Mouse (Mus musculus) layer of hippocampus, adult 9-10 months (tissue): Measurements from ENCODE around the gene Cxcl17.
"Not testable (repeated sequence)": the region's sequence is repeated elsewhere in the genome, so short reads cannot be mapped to it uniquely, and the experiment has no call there.

Experiments
- DNase-seq: peaks from one replicate; pipeline ENCODE4 v3.0.0; 2022; ENCODE audit warnings: low spot score

Gene Cxcl17

GRCm38 (mm10) chr7:25412833-25413441 lies at the start of gene Cxcl17:
TSS of gene Cxcl17 (minus strand) at chr7:25412886.
- no peak for DNase-seq

DNA sequence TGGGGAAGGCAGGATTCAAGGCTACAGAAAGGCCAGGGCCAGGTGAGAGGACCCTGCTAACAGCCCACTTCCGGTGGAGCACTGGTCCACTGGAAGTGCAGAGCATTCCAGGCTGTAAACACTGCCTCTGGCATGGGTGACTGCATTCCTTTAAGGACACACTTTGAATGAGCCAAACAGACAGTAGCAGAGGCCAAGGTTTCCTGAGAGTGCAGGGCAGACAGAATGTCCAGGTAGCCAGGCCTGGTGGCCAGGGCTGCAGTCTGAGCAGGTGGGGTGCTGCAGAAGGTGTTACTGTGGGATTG lies 49.3 kb upstream of the Cxcl17 start:
- DNase-seq, result not testable (repeated sequence)

DNA sequence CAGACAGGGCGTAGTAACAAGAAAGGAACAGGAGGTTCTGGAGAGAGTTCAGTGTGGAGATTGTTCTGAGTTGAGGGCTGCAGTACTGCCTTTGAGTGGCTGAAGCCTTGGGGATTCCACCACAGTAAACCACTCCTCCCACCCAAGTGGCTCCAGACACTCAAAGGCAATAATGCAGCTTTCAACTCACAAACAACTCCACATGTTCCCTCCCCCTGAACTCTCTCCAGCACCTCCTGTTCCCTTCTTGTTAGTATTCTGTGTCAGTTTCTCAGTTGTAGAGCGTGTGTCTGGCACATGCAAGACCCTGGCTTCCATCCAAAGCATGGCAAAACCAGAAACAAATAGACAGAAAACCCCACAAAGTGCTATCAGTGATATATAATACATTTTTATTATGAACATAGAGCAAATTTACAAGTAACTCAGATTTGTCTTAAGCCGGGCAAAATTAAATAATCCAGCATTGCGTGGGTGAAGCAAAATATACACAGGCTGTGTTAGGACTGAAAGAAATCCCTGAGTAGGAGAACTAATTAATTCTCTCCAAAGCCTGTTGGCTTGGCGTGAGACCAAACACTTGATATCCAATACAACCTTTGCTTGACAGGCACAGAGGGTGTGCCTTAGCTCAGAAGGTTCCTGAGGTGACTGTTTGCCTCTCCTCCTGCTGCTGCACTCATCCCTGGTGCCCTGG lies 48.8 kb upstream of the Cxcl17 start:
- DNase-seq, result peak; percentile 54

DNA sequence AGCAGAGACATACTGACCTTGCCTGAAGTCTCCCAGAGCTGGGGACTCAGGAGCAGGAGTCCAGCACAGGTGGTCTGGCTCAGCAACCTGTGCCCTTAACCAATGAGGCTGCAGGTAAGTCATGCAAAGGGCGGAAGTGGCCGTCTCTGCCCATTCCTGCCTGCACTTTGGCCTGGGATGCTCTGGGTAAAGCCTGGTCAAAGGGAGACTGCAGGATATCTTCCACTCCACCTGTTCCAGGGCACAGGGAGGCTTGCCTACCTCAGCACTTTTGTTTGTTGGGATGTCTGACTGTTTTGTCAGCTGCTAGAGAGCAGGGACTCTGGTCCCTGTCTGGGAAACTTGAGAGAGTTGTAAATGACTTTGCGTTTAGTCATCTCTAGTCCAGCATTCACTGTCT lies 39.4 kb upstream of the Cxcl17 start:
- no peak for DNase-seq

GRCm38 (mm10) chr7:25449913-25450890 lies 37.5 kb upstream of the Cxcl17 start:
- no peak for DNase-seq

DNA sequence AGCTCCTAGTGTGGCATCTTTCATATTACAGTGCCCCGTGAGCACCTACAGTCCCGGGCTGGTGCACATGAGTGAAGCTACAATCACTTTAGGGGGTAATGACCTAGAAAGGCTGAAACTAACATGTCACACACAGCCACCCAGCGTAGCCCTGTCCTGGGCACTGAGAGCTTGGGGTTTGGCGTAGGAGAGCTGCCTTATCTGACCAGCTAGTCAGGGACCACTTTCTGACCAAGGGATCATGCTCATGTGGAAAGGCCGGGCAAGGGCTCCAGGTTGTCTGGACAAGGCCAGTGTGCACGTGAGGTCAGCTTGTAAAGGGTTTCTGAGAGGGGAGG lies 28.1 kb upstream of the Cxcl17 start:
- DNase-seq, result no peak

- no peak for DNase-seq
Measured at GRCm38 (mm10) chr7:25439978-25440815, 27.5 kb upstream of the Cxcl17 start.

DNA sequence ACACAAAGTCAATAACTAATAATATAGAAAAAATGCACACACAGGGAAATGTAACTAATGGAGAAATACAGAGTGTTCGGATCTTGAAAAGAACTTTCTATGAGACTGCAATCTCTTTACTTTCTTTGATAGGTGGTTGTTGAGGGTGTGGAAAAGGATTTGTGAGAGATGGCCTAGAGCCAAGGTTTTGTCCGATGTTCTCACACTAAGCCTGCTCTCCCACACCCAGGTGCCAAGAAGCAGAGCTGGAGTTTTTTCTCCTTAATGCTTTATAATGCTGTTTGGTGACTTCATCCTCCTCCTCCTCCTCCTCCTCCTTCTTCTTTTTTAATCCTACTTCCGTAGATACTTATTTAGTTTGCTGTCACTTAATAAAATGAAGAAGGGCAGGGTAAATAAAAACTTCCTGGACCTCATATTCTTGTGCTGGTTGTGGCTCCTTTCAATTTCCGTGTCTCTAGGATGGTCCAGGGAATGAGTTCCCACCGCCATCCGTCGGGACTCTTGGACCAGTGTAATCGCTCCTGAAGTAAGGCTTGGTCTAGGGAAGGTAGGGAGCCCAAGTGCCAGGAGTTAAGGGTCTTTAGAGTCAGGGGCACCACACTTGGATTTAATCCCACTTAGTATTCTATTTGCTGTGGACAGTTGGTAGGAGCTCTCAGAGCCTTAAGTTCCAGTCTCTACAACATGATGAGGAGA lies 26.6 kb upstream of the Cxcl17 start:
- DNase-seq, result no peak

GRCm38 (mm10) chr7:25436704-25437103 lies 24.0 kb upstream of the Cxcl17 start:
- DNase-seq, result no peak

- DNase-seq, result no peak
Measured at GRCm38 (mm10) chr7:25436226-25436625, 23.5 kb upstream of the Cxcl17 start.

- DNase-seq, result no peak
Measured at GRCm38 (mm10) chr7:25435546-25435851, 22.8 kb upstream of the Cxcl17 start.

- DNase-seq, result no peak
Measured at GRCm38 (mm10) chr7:25434654-25435545, 22.2 kb upstream of the Cxcl17 start.

DNA sequence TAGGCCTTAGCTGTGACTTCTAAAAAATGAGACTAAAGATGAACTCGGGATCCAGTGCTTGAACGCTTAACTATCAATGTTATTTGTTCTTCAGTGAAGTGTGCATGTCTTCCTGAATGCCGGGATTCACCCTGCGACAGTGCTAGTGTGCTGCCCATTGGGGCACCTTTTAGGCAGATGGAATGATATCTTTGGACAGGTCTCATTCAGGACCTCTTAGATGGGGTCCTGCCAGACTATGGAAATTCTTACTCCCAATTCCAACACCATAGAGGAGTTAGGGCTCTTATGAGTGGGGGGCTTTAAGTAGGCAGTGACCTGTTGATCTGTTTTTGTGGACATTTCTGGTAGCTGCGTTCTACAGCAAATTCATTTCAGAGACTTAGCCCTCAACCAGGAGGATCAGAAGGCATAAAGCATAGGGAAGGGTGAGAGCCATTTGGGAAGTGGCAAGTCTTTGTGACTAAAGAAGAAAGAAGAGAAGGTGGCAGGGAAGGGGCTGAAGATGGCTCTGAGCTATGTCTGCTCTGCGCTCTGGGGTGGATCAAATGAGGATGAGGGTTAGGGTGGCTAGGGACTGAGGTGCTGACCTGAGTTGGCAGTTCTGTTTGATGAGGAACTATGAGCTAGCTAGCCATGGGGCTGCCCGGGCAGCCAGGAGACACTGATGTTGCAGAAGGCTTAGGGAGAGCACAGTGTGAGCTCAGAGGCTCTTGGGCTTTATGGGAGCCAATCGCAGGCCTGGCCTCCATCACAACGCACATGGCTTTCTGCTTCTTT lies 21.3 kb upstream of the Cxcl17 start:
- DNase-seq, result no peak

DNA sequence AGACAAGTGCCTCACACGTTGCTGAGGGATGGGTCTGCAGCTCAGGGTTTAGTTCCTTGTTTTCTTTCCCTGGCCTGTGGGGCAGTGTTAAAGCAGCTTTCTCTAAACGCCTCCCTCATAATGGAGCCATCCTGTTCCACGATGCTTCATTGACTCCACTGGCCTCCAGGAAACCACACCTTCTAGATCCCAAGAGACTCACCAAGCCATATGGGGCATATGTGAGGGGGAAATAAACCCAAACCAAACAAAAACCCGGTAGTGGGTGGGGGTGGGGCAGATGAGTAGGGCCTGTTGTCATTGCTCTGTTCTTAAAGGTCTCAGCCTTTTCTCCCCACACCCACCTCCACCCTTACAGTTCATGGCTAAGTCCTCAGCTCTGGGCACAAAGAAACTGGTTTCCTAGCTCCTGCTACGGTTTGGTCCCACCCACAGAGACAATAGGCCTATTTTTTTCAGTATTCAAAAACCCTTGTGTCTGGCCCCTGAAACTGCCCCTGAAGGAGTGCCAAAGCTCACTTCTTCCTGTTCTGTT lies 20.4 kb upstream of the Cxcl17 start:
- DNase-seq, result no peak

- no peak for DNase-seq
Measured at GRCm38 (mm10) chr7:25432381-25432780, 19.7 kb upstream of the Cxcl17 start.

GRCm38 (mm10) chr7:25429886-25430784 lies 17.4 kb upstream of the Cxcl17 start:
- DNase-seq, result no peak

DNA sequence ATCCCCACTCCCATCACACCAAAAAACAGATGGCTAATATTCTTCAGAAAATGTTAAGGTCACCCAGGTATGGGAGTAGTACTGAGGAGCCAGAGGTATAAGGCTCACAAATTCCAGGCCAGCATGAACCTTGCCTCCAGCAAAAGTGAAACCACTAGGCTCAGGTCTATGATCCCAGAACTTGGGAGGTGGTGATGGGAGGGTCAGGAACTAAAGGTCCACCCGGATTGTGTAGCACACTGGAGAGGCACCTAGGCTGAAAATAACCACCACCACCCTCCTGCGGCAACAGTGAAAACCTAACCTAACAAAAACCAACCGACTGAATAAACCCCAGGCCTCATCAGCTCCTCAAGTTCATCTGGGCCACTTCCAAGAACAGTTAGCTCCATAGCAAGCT lies 15.6 kb upstream of the Cxcl17 start:
- no peak for DNase-seq

DNA sequence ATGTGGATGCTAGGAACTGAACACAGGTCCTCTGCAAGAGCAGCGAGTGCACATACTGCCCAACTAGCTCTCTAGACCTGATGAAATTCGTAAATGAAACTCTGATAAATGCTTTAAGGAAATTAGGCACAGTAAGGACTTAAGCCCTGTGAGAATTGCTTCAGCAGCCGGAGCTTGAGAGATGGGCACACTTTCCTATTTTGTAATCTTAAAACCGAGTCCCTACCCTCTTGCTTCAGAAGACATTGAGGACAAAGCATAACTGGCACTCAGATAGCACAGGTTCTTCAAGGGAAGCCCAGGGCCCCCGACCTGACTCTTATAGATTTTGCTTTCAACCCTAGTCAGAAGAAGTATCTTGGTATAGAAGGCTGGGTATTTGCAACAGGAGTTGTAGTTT lies 14.5 kb upstream of the Cxcl17 start:
- no peak for DNase-seq

GRCm38 (mm10) chr7:25426380-25426779 lies 13.7 kb upstream of the Cxcl17 start:
- DNase-seq, result not testable (repeated sequence)
